Mouse (Mus musculus): ENCODE measurements around the gene Clcnkb. TPM values are rescaled to one million over a fixed set of nuclear protein-coding genes. Genes with fewer than 3 reads are reported as not detected.

Gene Clcnkb
- polyA plus RNA-seq, 1 experiment from 2014 or later = 0.51 TPM

DNA sequence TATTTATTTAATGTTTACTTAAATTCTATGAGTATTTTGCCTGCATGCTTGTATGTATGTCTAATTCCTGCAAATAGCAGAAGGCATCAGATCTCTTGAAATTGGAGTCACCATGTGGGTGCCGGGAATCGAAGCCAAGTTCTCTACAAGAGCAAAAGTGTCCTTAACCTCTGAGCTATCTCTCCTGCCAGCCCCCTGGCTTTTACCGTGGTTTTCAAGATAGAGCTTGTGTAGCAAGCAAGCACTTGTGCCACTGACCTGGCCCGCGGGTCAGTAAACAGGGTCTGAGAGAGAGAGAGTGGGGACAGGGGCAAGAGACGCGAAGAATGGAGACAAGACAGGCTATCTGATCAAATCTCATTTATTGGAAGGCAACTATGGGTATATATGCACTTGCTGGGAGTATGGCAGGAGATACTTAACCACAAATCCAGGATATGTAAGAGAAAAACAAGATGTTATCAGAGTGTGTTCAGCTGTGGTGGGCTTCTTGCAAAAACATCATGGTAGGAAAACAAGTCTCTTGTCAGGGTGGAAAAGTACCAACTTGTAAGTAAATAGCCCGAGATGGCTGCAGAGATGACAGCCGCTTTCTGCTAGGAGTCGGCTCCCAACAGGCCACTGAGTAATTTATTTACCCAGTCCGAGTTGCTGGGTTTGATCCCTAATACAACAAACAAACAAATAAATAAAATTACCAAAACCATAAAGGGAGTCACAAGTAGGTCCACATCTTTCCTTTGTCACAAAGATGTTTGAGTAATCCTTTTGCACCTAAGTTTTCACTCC, 28.0 kb upstream of the Clcnkb start:
- H3K9ac ChIP-seq (ENCODE audit: low read length) = peak overlapping the region; percentile 90
- peak overlapping the region; percentile 83 for H3K4me3 ChIP-seq (ENCODE audit: low read depth, low read length)
- H3K4me1 ChIP-seq (replicated peaks; ENCODE audit: control insufficient read depth, insufficient read depth, low read length) = peaks cover 12% of the 10 kb centered on the region
- H3K36me3 ChIP-seq (ENCODE audit: control insufficient read depth, insufficient read depth, low read length) = peaks cover 19% of the 10 kb centered on the region
- no peaks in the 10 kb centered on the region for H3K9me3 ChIP-seq (ENCODE audit: control insufficient read depth, low read length)
- ATAC-seq (replicated peaks; ENCODE audit: low FRiP score, low TSS enrichment, low read depth) (peak; percentile 17; the same call in 1 of the 2 replicates), DNase-seq (ENCODE audit: low spot score) (no peak)
- H3K27me3 ChIP-seq (replicated peaks; ENCODE audit: control insufficient read depth, insufficient read depth, low read length) = no peaks in the 10 kb centered on the region
- peak overlapping the region; percentile 55 for H3K4me2 ChIP-seq (ENCODE audit: low read length)
- no peak overlapping the region for H3K27ac ChIP-seq (ENCODE audit: low read depth)
- 41% methylated on average over 11 of the region's 11 CpGs for WGBS

GRCm38 (mm10) chr4:141440877-141441276, 25.1 kb upstream of the Clcnkb start:
- Histone ChIP-seq H3K9ac (ENCODE audit: low read length) (no peak overlapping the region), H3K4me2 (ENCODE audit: low read length) (no peak overlapping the region), H3K4me3 (ENCODE audit: low read depth, low read length) (no peak overlapping the region), H3K9me3 (ENCODE audit: control insufficient read depth, low read length) (no peaks in the 10 kb centered on the region), H3K27me3 (replicated peaks; ENCODE audit: control insufficient read depth, insufficient read depth, low read length) (no peaks in the 10 kb centered on the region), H3K36me3 (ENCODE audit: control insufficient read depth, insufficient read depth, low read length) (no peaks in the 10 kb centered on the region), H3K4me1 (replicated peaks; ENCODE audit: control insufficient read depth, insufficient read depth, low read length) (peaks cover 12% of the 10 kb centered on the region), H3K27ac (ENCODE audit: low read depth) (no peak overlapping the region)
- DNase-seq (ENCODE audit: low spot score) (no peak), ATAC-seq (replicated peaks; ENCODE audit: low FRiP score, low TSS enrichment, low read depth) (no peak)

GRCm38 (mm10) chr4:141439083-141439803, 23.4 kb upstream of the Clcnkb start:
- ATAC-seq (replicated peaks; ENCODE audit: low FRiP score, low TSS enrichment, low read depth) (no peak), DNase-seq (ENCODE audit: low spot score) (no peak)
- Histone ChIP-seq H3K9me3 (ENCODE audit: control insufficient read depth, low read length) (no peaks in the 10 kb centered on the region), H3K4me2 (ENCODE audit: low read length) (no peak overlapping the region), H3K36me3 (ENCODE audit: control insufficient read depth, insufficient read depth, low read length) (no peaks in the 10 kb centered on the region), H3K27me3 (replicated peaks; ENCODE audit: control insufficient read depth, insufficient read depth, low read length) (no peaks in the 10 kb centered on the region), H3K27ac (ENCODE audit: low read depth) (no peak overlapping the region), H3K4me1 (replicated peaks; ENCODE audit: control insufficient read depth, insufficient read depth, low read length) (peaks cover 5% of the 10 kb centered on the region; the same call in 1 of the 2 replicates), H3K4me3 (ENCODE audit: low read depth, low read length) (no peak overlapping the region), H3K9ac (ENCODE audit: low read length) (no peak overlapping the region)
- 78% methylated on average over 12 of the region's 12 CpGs for WGBS

GRCm38 (mm10) chr4:141435974-141436373, 20.2 kb upstream of the Clcnkb start, which contains the start of gene Srarp:
Gene Srarp, minus strand, starts transcription at chr4:141436105.
- no peaks in the 10 kb centered on the region for H3K36me3 ChIP-seq (ENCODE audit: control insufficient read depth, insufficient read depth, low read length)
- H3K9me3 ChIP-seq (ENCODE audit: control insufficient read depth, low read length) = no peaks in the 10 kb centered on the region
- H3K4me1 ChIP-seq (replicated peaks; ENCODE audit: control insufficient read depth, insufficient read depth, low read length) = no peaks in the 10 kb centered on the region
- no peak within 1 kb of the TSS for H3K27ac ChIP-seq (ENCODE audit: low read depth)
- WGBS = 81% methylated on average over 1 of the region's 1 CpGs
- no peak within 1 kb of the TSS for H3K4me2 ChIP-seq (ENCODE audit: low read length)
- no peak within 1 kb of the TSS for H3K4me3 ChIP-seq (ENCODE audit: low read depth, low read length)
- no peaks in the 10 kb centered on the region for H3K27me3 ChIP-seq (replicated peaks; ENCODE audit: control insufficient read depth, insufficient read depth, low read length)
- no peak within 1 kb of the TSS for H3K9ac ChIP-seq (ENCODE audit: low read length)
- DNase-seq (ENCODE audit: low spot score) (no peak), ATAC-seq (replicated peaks; ENCODE audit: low FRiP score, low TSS enrichment, low read depth) (no peak)

- no peaks in the 10 kb centered on the region for H3K36me3 ChIP-seq (ENCODE audit: control insufficient read depth, insufficient read depth, low read length)
- no peaks in the 10 kb centered on the region for H3K27me3 ChIP-seq (replicated peaks; ENCODE audit: control insufficient read depth, insufficient read depth, low read length)
- H3K4me3 ChIP-seq (ENCODE audit: low read depth, low read length) = no peak overlapping the region
- no peaks in the 10 kb centered on the region for H3K9me3 ChIP-seq (ENCODE audit: control insufficient read depth, low read length)
- no peak overlapping the region for H3K4me2 ChIP-seq (ENCODE audit: low read length)
- H3K27ac ChIP-seq (ENCODE audit: low read depth) = no peak overlapping the region
- ATAC-seq (replicated peaks; ENCODE audit: low FRiP score, low TSS enrichment, low read depth) (no peak), DNase-seq (ENCODE audit: low spot score) (no peak)
- H3K9ac ChIP-seq (ENCODE audit: low read length) = no peak overlapping the region
- H3K4me1 ChIP-seq (replicated peaks; ENCODE audit: control insufficient read depth, insufficient read depth, low read length) = no peaks in the 10 kb centered on the region
- WGBS = 83% methylated on average over 18 of the region's 18 CpGs
These were observed 17.4 kb upstream of the Clcnkb start for GRCm38 (mm10) chr4:141433191-141433590.

DNA sequence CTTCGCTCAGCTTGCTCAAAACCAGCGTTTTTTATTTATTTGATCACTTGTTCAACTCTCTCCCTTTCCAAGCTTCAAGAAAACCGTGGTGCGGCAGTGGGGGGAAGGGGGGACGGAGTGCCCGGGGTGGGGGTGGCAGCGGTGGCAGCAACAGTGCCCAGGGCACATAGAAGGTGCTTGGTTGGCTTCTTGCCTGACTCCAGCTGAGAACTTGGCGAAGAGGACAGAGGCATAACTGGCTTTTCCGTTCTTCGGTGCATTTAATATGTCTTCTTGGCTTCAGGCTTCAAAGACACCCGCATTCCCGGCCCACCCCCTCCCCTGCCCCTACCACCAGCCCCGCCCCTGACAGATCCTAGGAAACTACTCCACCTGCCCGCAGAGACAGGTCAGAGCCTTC, 16.9 kb upstream of the Clcnkb start:
- WGBS = 61% methylated on average over 14 of the region's 14 CpGs
- no peak for ATAC-seq (replicated peaks; ENCODE audit: low FRiP score, low TSS enrichment, low read depth)
- H3K4me3 ChIP-seq (ENCODE audit: low read depth, low read length) = no peak overlapping the region

DNA sequence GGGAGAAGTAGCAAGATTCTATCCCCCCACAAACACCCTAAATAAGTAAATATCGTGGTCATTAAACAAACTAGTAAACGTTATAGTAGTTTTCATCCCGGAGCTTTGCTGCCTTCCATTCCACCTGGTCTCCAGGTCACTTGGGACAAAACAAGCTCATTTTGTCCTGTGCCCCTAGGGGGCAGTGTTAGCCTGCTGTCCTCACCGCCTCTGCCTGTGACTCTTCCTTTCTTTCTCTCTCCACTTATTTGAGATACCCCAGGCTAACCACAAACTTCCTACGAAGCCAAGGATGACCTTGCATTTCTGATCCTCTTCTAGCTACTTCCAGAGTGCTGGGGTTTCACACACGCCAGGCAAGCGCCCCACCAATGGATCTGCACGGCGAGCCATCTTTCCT, 15.2 kb upstream of the Clcnkb start:
- no peak overlapping the region for H3K9ac ChIP-seq (ENCODE audit: low read length)
- H3K27me3 ChIP-seq (replicated peaks; ENCODE audit: control insufficient read depth, insufficient read depth, low read length) = no peaks in the 10 kb centered on the region
- ATAC-seq (replicated peaks; ENCODE audit: low FRiP score, low TSS enrichment, low read depth) (no peak), DNase-seq (ENCODE audit: low spot score) (peak; percentile 78)
- no peaks in the 10 kb centered on the region for H3K9me3 ChIP-seq (ENCODE audit: control insufficient read depth, low read length)
- peaks cover 3% of the 10 kb centered on the region for H3K4me1 ChIP-seq (replicated peaks; ENCODE audit: control insufficient read depth, insufficient read depth, low read length)
- 44% methylated on average over 9 of the region's 9 CpGs for WGBS
- no peaks in the 10 kb centered on the region for H3K36me3 ChIP-seq (ENCODE audit: control insufficient read depth, insufficient read depth, low read length)
- no peak overlapping the region for H3K27ac ChIP-seq (ENCODE audit: low read depth)
- H3K4me2 ChIP-seq (ENCODE audit: low read length) = no peak overlapping the region
- H3K4me3 ChIP-seq (ENCODE audit: low read depth, low read length) = no peak overlapping the region

More for the DNA sequence above, 16.9 kb upstream of the Clcnkb start:
- no peaks in the 10 kb centered on the region for H3K27me3 ChIP-seq (replicated peaks; ENCODE audit: control insufficient read depth, insufficient read depth, low read length)
- no peak overlapping the region for H3K4me2 ChIP-seq (ENCODE audit: low read length)
- H3K36me3 ChIP-seq (ENCODE audit: control insufficient read depth, insufficient read depth, low read length) = no peaks in the 10 kb centered on the region
- H3K27ac ChIP-seq (ENCODE audit: low read depth) = no peak overlapping the region
- H3K9me3 ChIP-seq (ENCODE audit: control insufficient read depth, low read length) = no peaks in the 10 kb centered on the region
- H3K9ac ChIP-seq (ENCODE audit: low read length) = no peak overlapping the region
- no peaks in the 10 kb centered on the region for H3K4me1 ChIP-seq (replicated peaks; ENCODE audit: control insufficient read depth, insufficient read depth, low read length)
- DNase-seq (ENCODE audit: low spot score) = no peak

GRCm38 (mm10) chr4:141429847-141430246, 14.0 kb upstream of the Clcnkb start:
- no peaks in the 10 kb centered on the region for H3K27me3 ChIP-seq (replicated peaks; ENCODE audit: control insufficient read depth, insufficient read depth, low read length)
- peaks cover 6% of the 10 kb centered on the region for H3K4me1 ChIP-seq (replicated peaks; ENCODE audit: control insufficient read depth, insufficient read depth, low read length)
- H3K27ac ChIP-seq (ENCODE audit: low read depth) = no peak overlapping the region
- ATAC-seq (replicated peaks; ENCODE audit: low FRiP score, low TSS enrichment, low read depth) (no peak), DNase-seq (ENCODE audit: low spot score) (no peak)
- H3K4me2 ChIP-seq (ENCODE audit: low read length) = no peak overlapping the region
- no peaks in the 10 kb centered on the region for H3K36me3 ChIP-seq (ENCODE audit: control insufficient read depth, insufficient read depth, low read length)
- 52% methylated on average over 9 of the region's 9 CpGs for WGBS
- no peaks in the 10 kb centered on the region for H3K9me3 ChIP-seq (ENCODE audit: control insufficient read depth, low read length)
- no peak overlapping the region for H3K9ac ChIP-seq (ENCODE audit: low read length)
- no peak overlapping the region for H3K4me3 ChIP-seq (ENCODE audit: low read depth, low read length)
